9 mouse cellular contexts compared by ENCODE assay signal in genomic region chr10:56369073-56369472, GRCm38 (mm10). TPM values are rescaled to one million over a fixed set of nuclear protein-coding genes. Genes with fewer than 3 reads are reported as not detected.
DNase-seq lines count a peak whose midpoint lies in the region; ATAC-seq and TF ChIP-seq lines count a peak whose summit lies in the region.
"Had no signal": no experiment of that assay in that cellular context is flagged by ENCODE, and none has a peak within 500 bp of the region (broad histone marks: within the 10 kb centered on the region; RNA-seq: fewer than 3 reads in every experiment).

No protein-coding gene starts in this region.

- no peak overlapping the region for H3ac ChIP-seq in myocyte (ENCODE audit: control insufficient read depth, insufficient read length)

- ATAC-seq in hindbrain, embryonic 12.5 days (ENCODE audit: low FRiP score), result no peak
- no peak for ATAC-seq in stomach, postnatal 0 days (ENCODE audit: low FRiP score, low TSS enrichment)

- H3K9me3 ChIP-seq in hindbrain, embryonic 10.5 days, result no peaks in the 10 kb centered on the region
- H3K9me3 ChIP-seq in hindbrain, embryonic 12.5 days (replicated peaks), result no peaks in the 10 kb centered on the region
- no peaks in the 10 kb centered on the region for H3K9me3 ChIP-seq in stomach, postnatal 0 days (ENCODE audit: control insufficient read depth, low read length)
- H3K9me3 ChIP-seq: G1E had no signal

- peak; percentile 69 for DNase-seq in hindbrain, embryonic 10.5 days (ENCODE audit: low spot score)
- DNase-seq in cerebellum, postnatal 25 days, result peak; percentile 72 to 86
- peak; percentile 77 for DNase-seq in gastrocnemius, adult 2 months
- DNase-seq in kidney, adult 11 months, result peak; percentile 48
- peak; percentile 59 to 68 for DNase-seq in left cerebral cortex, postnatal 36 days (ENCODE audit: low spot score in 2 of 2)
- peak; percentile 77 for DNase-seq in stomach, postnatal 0 days (ENCODE audit: low spot score)

- H3K79me2 ChIP-seq in myocyte (ENCODE audit: control insufficient read depth, insufficient read depth), result no peaks in the 10 kb centered on the region

- no peak overlapping the region for H3K9ac ChIP-seq in hindbrain, embryonic 12.5 days
- no peak overlapping the region for H3K9ac ChIP-seq in stomach, postnatal 0 days (ENCODE audit: low read length)

- TF ChIP-seq CTCF in gastrocnemius, adult 2 months (IDR thresholded peaks at IDR 0.05), result peak; percentile 88
- TF ChIP-seq CTCF in stomach, postnatal 0 days (IDR thresholded peaks at IDR 0.05; ENCODE audit: low read depth), result peak; percentile 87

- intact Hi-C loops in gastrocnemius, adult 2 months (cut with DNase I), result loop anchor here (1.0 to 5.0 kb wide), 2 partner anchors 632 to 813 kb away; no protein-coding TSS in a partner anchor
- intact Hi-C loops in left cerebral cortex, postnatal 36 days (cut with DNase I), result loop anchor here (2.0 kb wide), 1 partner anchor 1080 kb away; no protein-coding TSS in a partner anchor

- no peak for TF ChIP-seq POLR2A in myocyte (IDR thresholded peaks at IDR 0.05; ENCODE audit: insufficient read length, low read depth)

- no peak for TF ChIP-seq EP300 in stomach, postnatal 0 days (optimal IDR thresholded peaks at IDR 0.05)

- no peaks in the 10 kb centered on the region for H3K36me3 ChIP-seq in hindbrain, embryonic 10.5 days
- H3K36me3 ChIP-seq in hindbrain, embryonic 12.5 days, result no peaks in the 10 kb centered on the region
- H3K36me3 ChIP-seq in myocyte (ENCODE audit: control insufficient read depth, insufficient read depth), result no peaks in the 10 kb centered on the region
- no peaks in the 10 kb centered on the region for H3K36me3 ChIP-seq in stomach, postnatal 0 days (ENCODE audit: control insufficient read depth, insufficient read depth, low read length)
- H3K36me3 ChIP-seq: G1E had no signal

- H3K4me2 ChIP-seq in hindbrain, embryonic 12.5 days (replicated peaks), result no peak overlapping the region
- H3K4me2 ChIP-seq in myocyte (ENCODE audit: low read depth), result peak overlapping the region; percentile 50
- no peak overlapping the region for H3K4me2 ChIP-seq in stomach, postnatal 0 days (replicated peaks; ENCODE audit: low read depth)

- 20% methylated on average over 7 of the region's 7 CpGs for WGBS in hindbrain, embryonic 10.5 days
- WGBS in hindbrain, embryonic 12.5 days, result 23% methylated on average over 7 of the region's 7 CpGs
- 19% methylated on average over 7 of the region's 7 CpGs for WGBS in stomach, postnatal 0 days

- H3K27ac ChIP-seq in hindbrain, embryonic 10.5 days, result no peak overlapping the region
- H3K27ac ChIP-seq in hindbrain, embryonic 12.5 days, result no peak overlapping the region
- no peak overlapping the region for H3K27ac ChIP-seq in gastrocnemius, adult 2 months
- no peak overlapping the region for H3K27ac ChIP-seq in stomach, postnatal 0 days (replicated peaks)

- H3K4me1 ChIP-seq in hindbrain, embryonic 10.5 days (replicated peaks), result peaks cover 9% of the 10 kb centered on the region
- no peaks in the 10 kb centered on the region for H3K4me1 ChIP-seq in hindbrain, embryonic 12.5 days
- H3K4me1 ChIP-seq in stomach, postnatal 0 days (replicated peaks; ENCODE audit: control insufficient read depth, insufficient read depth), result no peaks in the 10 kb centered on the region

- H3K4me3 ChIP-seq in hindbrain, embryonic 10.5 days, result no peak overlapping the region
- H3K4me3 ChIP-seq in hindbrain, embryonic 12.5 days, result no peak overlapping the region
- no peak overlapping the region for H3K4me3 ChIP-seq in gastrocnemius, adult 2 months
- no peak overlapping the region for H3K4me3 ChIP-seq in myocyte
- H3K4me3 ChIP-seq in stomach, postnatal 0 days (ENCODE audit: low read depth, low read length), result no peak overlapping the region

- no peaks in the 10 kb centered on the region for H3K27me3 ChIP-seq in hindbrain, embryonic 10.5 days (ENCODE audit: insufficient read depth, poor library complexity, severe bottlenecking)
- no peaks in the 10 kb centered on the region; the same call in 1 of the 2 replicates for H3K27me3 ChIP-seq in hindbrain, embryonic 12.5 days
- no peaks in the 10 kb centered on the region for H3K27me3 ChIP-seq in myocyte (ENCODE audit: control insufficient read depth, insufficient read depth, insufficient read length)
- H3K27me3 ChIP-seq in stomach, postnatal 0 days (ENCODE audit: control insufficient read depth, insufficient read depth, low read length), result no peaks in the 10 kb centered on the region

TF ChIP-seq in myocyte, 11 proteins besides CTCF, POLR2A, EP300 and RAD21:
- no peak for TF ChIP-seq USF1 (IDR thresholded peaks at IDR 0.05; ENCODE audit: low read depth)
- TF ChIP-seq MYOD1 (IDR thresholded peaks at IDR 0.05; ENCODE audit: control insufficient read depth in 1 of 3, insufficient read length in 2 of 3, low read depth in 2 of 3), result no peak
- no peak for TF ChIP-seq E2F4 (IDR thresholded peaks at IDR 0.05; ENCODE audit: insufficient read depth)
- TF ChIP-seq POLR2AphosphoS2 (IDR thresholded peaks at IDR 0.05; ENCODE audit: insufficient read length, low read depth), result no peak
- TF ChIP-seq CEBPB (IDR thresholded peaks at IDR 0.05; ENCODE audit: insufficient read depth, poor library complexity, severe bottlenecking), result no peak
- no peak for TF ChIP-seq REST (IDR thresholded peaks at IDR 0.05; ENCODE audit: insufficient read depth, insufficient read length)
- TF ChIP-seq MAX (IDR thresholded peaks at IDR 0.05; ENCODE audit: low read depth), result no peak
- no peak for TF ChIP-seq MYOG (IDR thresholded peaks at IDR 0.05; ENCODE audit: control insufficient read depth in 1 of 3, insufficient read depth in 1 of 3, insufficient read length in 2 of 3, low read depth in 2 of 3)
- no peak for TF ChIP-seq SRF (IDR thresholded peaks at IDR 0.05; ENCODE audit: control insufficient read depth, insufficient read length, low read depth)
- no peak for TF ChIP-seq TCF12 (IDR thresholded peaks at IDR 0.05; ENCODE audit: insufficient read depth, poor library complexity, severe bottlenecking)
- TF ChIP-seq TCF3 (IDR thresholded peaks at IDR 0.05; ENCODE audit: insufficient read length, low read depth), result no peak

RNA-seq across cellular contexts. Expression of gene Gja1, which starts 8.1 kb away (rescaled TPM):
- polyA plus RNA-seq in hindbrain, embryonic 10.5 days (2016; fragmentation: Nextera tagmentation; extraction: Ambion mirVana), result 103 and 147 TPM in 2 replicates
- 165 and 196 TPM in 2 replicates for polyA plus RNA-seq in hindbrain, embryonic 12.5 days (2016; fragmentation: Nextera tagmentation; extraction: Ambion mirVana)
- 1 to 10 TPM; 7.4 to 9.0 TPM for total RNA-seq in gastrocnemius, adult 2 months (2021)
- total RNA-seq in left cerebral cortex, postnatal 36 days (2021), result 100 to 1,000 TPM; 196 to 209 TPM
- 21.4 TPM for polyA plus RNA-seq in myocyte (2012; fragmentation: generic; extraction: Trizol)
- polyA plus RNA-seq in stomach, postnatal 0 days (2015; fragmentation: Nextera tagmentation; extraction: Ambion mirVana), result 136 and 141 TPM in 2 replicates
- polyA plus RNA-seq: G1E had no signal
